Mouse (Mus musculus) Muller cell, postnatal 12 days (primary cell): ENCODE results near the gene Nhsl1.
"Not testable (repeated sequence)": the region's sequence is repeated elsewhere in the genome, so short reads cannot be mapped to it uniquely, and the experiment has no call there.

Experiments
- DNase-seq: peaks from one replicate; pipeline ENCODE4 v3.0.0-alpha.2; 2015; ENCODE audit errors: inconsistent ontology term

Nhsl1 gene

GRCm38 (mm10) chr10:18445603-18446358 lies 127.0 kb downstream of the Nhsl1 start:
- no peak for DNase-seq

GRCm38 (mm10) chr10:18446359-18446820 lies 127.6 kb downstream of the Nhsl1 start:
- no peak for DNase-seq

- DNase-seq: no peak
Observed at GRCm38 (mm10) chr10:18447299-18447698, 128.5 kb downstream of the Nhsl1 start.

- DNase-seq: not testable (repeated sequence)
Observed at GRCm38 (mm10) chr10:18448896-18449295, 130.1 kb downstream of the Nhsl1 start.

GRCm38 (mm10) chr10:18453380-18453779 lies 134.6 kb downstream of the Nhsl1 start:
- peak; percentile 63 for DNase-seq

- DNase-seq: no peak
Observed at GRCm38 (mm10) chr10:18454161-18454560, 135.4 kb downstream of the Nhsl1 start.

GRCm38 (mm10) chr10:18455301-18455920 lies 136.6 kb downstream of the Nhsl1 start:
- no peak for DNase-seq

GRCm38 (mm10) chr10:18457808-18458475 lies 139.2 kb downstream of the Nhsl1 start:
- no peak for DNase-seq

GRCm38 (mm10) chr10:18461336-18461735 lies 142.6 kb downstream of the Nhsl1 start:
- DNase-seq: no peak

- DNase-seq: no peak
Observed at GRCm38 (mm10) chr10:18463071-18463841, 144.5 kb downstream of the Nhsl1 start.

GRCm38 (mm10) chr10:18468396-18468795 lies 149.6 kb downstream of the Nhsl1 start:
- no peak for DNase-seq

GRCm38 (mm10) chr10:18469279-18470135 lies 150.7 kb downstream of the Nhsl1 start:
- DNase-seq: peak; percentile 37

- no peak for DNase-seq
Observed at GRCm38 (mm10) chr10:18470351-18471060, 151.7 kb downstream of the Nhsl1 start.

GRCm38 (mm10) chr10:18471648-18472047 lies 152.9 kb downstream of the Nhsl1 start:
- no peak for DNase-seq

GRCm38 (mm10) chr10:18475126-18475525 lies 156.3 kb downstream of the Nhsl1 start:
- DNase-seq: peak; percentile 76

- no peak for DNase-seq
Observed at GRCm38 (mm10) chr10:18478294-18478693, 159.5 kb downstream of the Nhsl1 start.

- no peak for DNase-seq
Observed at GRCm38 (mm10) chr10:18479285-18479684, 160.5 kb downstream of the Nhsl1 start.

- DNase-seq: peak; percentile 59
Observed at GRCm38 (mm10) chr10:18480836-18481235, 162.1 kb downstream of the Nhsl1 start.

- peak; percentile 90 for DNase-seq
Observed at GRCm38 (mm10) chr10:18482558-18483141, 163.9 kb downstream of the Nhsl1 start.

- no peak for DNase-seq
Observed at GRCm38 (mm10) chr10:18483658-18484057, 164.9 kb downstream of the Nhsl1 start.
